Mouse (Mus musculus) layer of hippocampus, postnatal 10 days (tissue): ENCODE measurements at regions not wholly inside any gene's neighbourhood (a gene's known extent, or its start where the extent isn't known, plus 50 kb on each side); places are given as distances from the start of the nearest gene placed in this dataset.
A peak's percentile ranks its signal among the peaks of the same experiment; 100 is the strongest.

Experiments used
- DNase-seq, 2 experiments: peaks; one replicate each; pipeline ENCODE4 v3.0.0; 2021; ENCODE audit warnings: low spot score in 2 of 2
- microRNA-seq, 2 experiments: library from miRNA; unstranded; fragments of <30 nt; microRNA quantifications; one replicate each; pipeline ENCODE4 v1.2.0; 2021

DNA sequence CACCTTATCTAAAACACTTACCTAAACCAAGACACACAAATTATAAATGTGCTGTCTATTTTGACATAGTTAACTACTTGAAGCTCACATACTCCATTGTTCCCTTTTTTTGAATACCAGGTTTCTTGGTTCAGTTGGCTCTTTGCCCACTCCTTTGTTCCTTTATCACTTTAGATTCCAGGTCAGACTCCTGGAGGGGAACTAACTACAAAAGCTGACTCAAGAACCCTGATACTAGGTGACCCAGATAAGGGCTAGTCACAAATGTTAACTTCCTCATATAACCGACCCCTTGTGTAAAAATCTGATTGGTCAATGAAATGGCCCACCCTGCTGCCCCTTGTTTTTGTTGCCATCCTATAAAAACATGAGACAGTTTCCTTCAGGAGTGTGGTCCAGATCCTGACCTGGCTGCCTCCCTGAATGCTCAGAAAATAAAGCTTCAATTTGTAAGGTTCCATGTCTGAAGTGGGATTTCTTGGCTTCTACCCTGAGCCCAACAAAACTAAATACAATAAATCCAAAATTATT, 593.9 kb downstream of the Slco4c1 start:
- DNase-seq, result no peak

- DNase-seq, result peak in 1 of 2 experiments; percentile 8
Measured at GRCm38 (mm10) chr1:96276646-96277045, 595.3 kb downstream of the Slco4c1 start.

Small RNA genes in the stretch of these regions (microRNA-seq; reads per million reads assigned to microRNA genes)
- gene Gm22917, result 0 reads per million in 2 experiments
